Mouse (Mus musculus): Measurements from ENCODE around the gene Zc3h6.

GRCm38 (mm10) chr2:129038426-129038936 is 71.3 kb downstream of the Zc3h6 start:
- TF ChIP-seq CTCF (IDR thresholded peaks at IDR 0.05; ENCODE audit: low read depth, low read length) = no peak
- TF ChIP-seq POLR2A (IDR thresholded peaks at IDR 0.05; ENCODE audit: extremely low read depth, insufficient read depth, low read length) = no peak
